Mouse (Mus musculus): Measurements from ENCODE around the gene Wdr26. TPM values are rescaled to one million over a fixed set of nuclear protein-coding genes. Genes with fewer than 3 reads are reported as not detected.

Gene Wdr26
- polyA plus RNA-seq, 1 experiment from 2014 or later: 37.5 TPM

DNA sequence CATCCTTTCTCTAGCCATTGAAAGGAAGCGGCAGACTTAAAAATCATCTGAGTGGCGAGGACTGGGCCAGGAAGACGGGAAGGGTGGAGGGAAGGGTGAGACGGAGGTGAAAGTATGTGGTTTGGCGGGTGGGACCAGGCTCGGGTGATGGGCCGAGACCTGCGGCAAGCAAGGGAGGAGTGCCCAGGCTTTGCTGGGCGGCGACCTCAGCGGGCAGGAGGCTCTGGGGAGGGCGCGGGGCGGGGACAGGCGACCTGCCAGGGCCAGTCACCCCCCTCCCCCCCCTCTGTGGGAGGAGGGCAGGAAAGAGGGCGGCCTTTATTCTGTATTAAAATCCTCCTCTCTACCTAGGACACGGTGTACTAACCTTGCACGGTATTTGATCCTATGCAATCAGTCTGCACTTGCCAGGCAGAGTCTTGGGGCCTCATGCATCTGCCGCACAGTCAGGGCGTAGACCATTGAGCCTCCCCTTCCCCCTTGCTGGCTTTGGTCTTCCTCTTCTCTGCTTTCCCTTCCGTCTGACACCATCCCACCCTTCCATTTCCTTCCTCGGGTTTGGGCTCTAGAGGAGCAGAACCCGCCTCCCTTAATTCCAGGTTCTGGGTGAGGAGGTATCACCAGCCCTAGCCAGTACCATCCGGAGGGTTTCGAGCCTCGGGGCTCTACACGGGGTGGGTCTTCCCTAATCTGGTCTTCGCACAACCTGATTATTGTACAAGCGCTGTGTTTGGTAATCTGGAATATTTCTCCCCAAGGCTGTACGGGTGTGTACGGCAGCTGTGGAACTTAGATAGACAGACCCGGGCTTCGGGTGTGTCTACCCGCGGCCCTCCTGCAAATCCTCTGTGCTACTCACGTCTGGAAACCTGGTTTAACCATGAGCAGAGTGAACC, 45.1 kb upstream of the Wdr26 start:
- H3K27me3 ChIP-seq (ENCODE audit: control insufficient read depth, insufficient read depth, low read length): no peaks in the 10 kb centered on the region

DNA sequence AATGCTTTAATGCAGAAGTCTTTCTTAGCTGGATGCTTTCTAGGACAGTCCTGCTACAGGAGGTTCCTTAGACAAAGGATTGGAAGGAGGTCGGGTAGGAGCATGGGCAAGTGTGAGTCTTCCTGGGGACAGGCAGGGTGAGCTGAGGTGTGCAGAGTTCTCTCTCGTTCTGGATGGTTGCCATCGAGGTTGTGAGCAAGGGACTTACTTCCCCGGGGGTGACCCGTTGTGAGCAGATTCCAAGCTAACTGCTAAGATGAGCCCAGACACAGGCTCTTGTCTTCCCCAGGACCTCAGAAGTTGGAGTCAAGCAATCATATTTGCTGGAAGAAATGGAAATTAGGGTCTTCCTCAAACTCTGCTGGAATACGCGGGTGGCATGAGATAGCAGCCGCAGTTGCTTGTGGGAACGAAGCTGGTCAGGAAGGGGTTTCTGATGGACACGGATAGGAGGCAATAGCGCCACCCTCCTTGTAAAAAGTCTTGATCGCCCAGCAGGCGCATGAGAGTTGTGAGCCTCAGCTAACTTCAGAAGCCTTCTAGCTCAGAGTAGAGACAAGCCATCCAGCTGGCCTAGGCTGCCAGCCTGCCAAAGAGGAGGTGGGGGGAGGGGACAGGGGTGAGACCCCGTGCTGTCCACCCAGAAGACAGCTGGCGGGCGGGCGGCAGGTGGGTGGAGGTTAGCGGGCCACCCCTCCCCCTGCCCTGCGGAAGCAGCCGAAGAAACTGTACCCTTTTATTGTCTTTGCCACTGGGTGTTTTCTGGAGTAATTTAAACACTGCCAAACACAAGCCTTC, 44.3 kb upstream of the Wdr26 start:
- Histone ChIP-seq H3K9ac (ENCODE audit: low read depth, low read length) (peak overlapping the region; percentile 77), H3K4me3 (ENCODE audit: low read depth, low read length) (peak overlapping the region; percentile 53), H3K36me3 (ENCODE audit: control insufficient read depth, insufficient read depth, low read length) (no peaks in the 10 kb centered on the region), H3K27me3 (ENCODE audit: control insufficient read depth, insufficient read depth, low read length) (no peaks in the 10 kb centered on the region), H3K9me3 (replicated peaks; ENCODE audit: control insufficient read depth, low read length) (no peaks in the 10 kb centered on the region), H3K4me1 (ENCODE audit: control insufficient read depth, insufficient read depth, low read length) (peaks cover 35% of the 10 kb centered on the region), H3K4me2 (peak overlapping the region; percentile 93), H3K27ac (ENCODE audit: low read depth, low read length) (peak overlapping the region; percentile 89)
- WGBS (ENCODE audit: insufficient replicate concordance): 4% methylated on average over 20 of the region's 20 CpGs
- no peak for ATAC-seq (replicated peaks; ENCODE audit: insufficient number of reproducible peaks, low FRiP score, low TSS enrichment)

More for the DNA sequence above, 45.1 kb upstream of the Wdr26 start:
- H3K4me3 ChIP-seq (ENCODE audit: low read depth, low read length): peak overlapping the region; percentile 53
- WGBS (ENCODE audit: insufficient replicate concordance): 17% methylated on average over 29 of the region's 36 CpGs
- H3K4me2 ChIP-seq: peak overlapping the region; percentile 93
- peak overlapping the region; percentile 89 for H3K27ac ChIP-seq (ENCODE audit: low read depth, low read length)
- H3K9me3 ChIP-seq (replicated peaks; ENCODE audit: control insufficient read depth, low read length): no peaks in the 10 kb centered on the region
- no peaks in the 10 kb centered on the region for H3K36me3 ChIP-seq (ENCODE audit: control insufficient read depth, insufficient read depth, low read length)
- peak; percentile 92 for ATAC-seq (replicated peaks; ENCODE audit: insufficient number of reproducible peaks, low FRiP score, low TSS enrichment)
- H3K9ac ChIP-seq (ENCODE audit: low read depth, low read length): peak overlapping the region; percentile 77
- H3K4me1 ChIP-seq (ENCODE audit: control insufficient read depth, insufficient read depth, low read length): peaks cover 37% of the 10 kb centered on the region

DNA sequence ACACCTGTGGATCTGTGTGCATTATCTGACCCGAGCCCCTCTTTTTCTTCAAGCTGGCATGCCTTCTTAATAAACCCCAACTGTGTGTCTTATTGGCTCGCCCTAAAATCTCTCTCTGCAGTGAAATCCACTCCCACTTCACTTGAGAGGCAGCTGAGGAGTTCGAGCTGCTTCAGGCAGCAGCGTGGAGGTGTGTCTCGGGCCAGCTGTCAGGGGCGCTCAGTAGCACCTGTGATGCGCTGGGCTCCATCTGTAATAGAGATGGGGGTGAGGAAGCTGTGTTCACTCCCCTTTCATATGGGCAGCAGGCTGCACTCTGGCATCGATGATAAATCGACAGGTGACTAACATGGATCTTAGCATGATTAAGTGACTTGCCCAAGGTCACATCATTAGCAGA, 43.6 kb upstream of the Wdr26 start:
- H3K36me3 ChIP-seq (ENCODE audit: control insufficient read depth, insufficient read depth, low read length): no peaks in the 10 kb centered on the region
- H3K9ac ChIP-seq (ENCODE audit: low read depth, low read length): peak overlapping the region; percentile 77
- no peak for ATAC-seq (replicated peaks; ENCODE audit: insufficient number of reproducible peaks, low FRiP score, low TSS enrichment)
- WGBS (ENCODE audit: insufficient replicate concordance): 55% methylated on average over 9 of the region's 9 CpGs
- peak overlapping the region; percentile 89; the same call in 1 of the 2 replicates for H3K27ac ChIP-seq (ENCODE audit: low read depth, low read length)
- H3K4me2 ChIP-seq: peak overlapping the region; percentile 93
- no peaks in the 10 kb centered on the region for H3K27me3 ChIP-seq (ENCODE audit: control insufficient read depth, insufficient read depth, low read length)
- peak overlapping the region; percentile 53; the same call in 1 of the 2 replicates for H3K4me3 ChIP-seq (ENCODE audit: low read depth, low read length)
- peaks cover 32% of the 10 kb centered on the region for H3K4me1 ChIP-seq (ENCODE audit: control insufficient read depth, insufficient read depth, low read length)
- no peaks in the 10 kb centered on the region for H3K9me3 ChIP-seq (replicated peaks; ENCODE audit: control insufficient read depth, low read length)

DNA sequence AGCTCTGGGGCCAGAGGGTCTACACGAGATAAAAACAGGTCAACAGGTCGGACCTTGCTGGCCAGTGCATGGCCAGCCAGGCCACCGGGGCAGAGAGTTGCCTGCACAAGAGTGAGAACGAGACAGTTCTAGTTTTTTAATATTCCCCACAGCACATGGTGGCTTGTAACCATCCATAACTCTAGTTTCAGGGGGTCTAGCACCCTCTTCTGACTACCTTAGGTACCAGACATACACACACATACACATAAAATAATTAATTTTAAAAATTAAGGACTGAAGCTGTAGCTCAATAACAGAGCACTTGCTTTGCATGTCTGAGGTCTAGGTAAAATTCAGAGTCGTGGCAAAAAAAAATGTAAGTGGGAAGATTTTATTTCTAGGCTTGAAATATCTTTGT, 39.8 kb upstream of the Wdr26 start:
- Histone ChIP-seq H3K4me2 (no peak overlapping the region), H3K4me1 (ENCODE audit: control insufficient read depth, insufficient read depth, low read length) (peaks cover 23% of the 10 kb centered on the region), H3K9me3 (replicated peaks; ENCODE audit: control insufficient read depth, low read length) (no peaks in the 10 kb centered on the region; the same call in 1 of the 2 replicates), H3K4me3 (ENCODE audit: low read depth, low read length) (no peak overlapping the region), H3K36me3 (ENCODE audit: control insufficient read depth, insufficient read depth, low read length) (no peaks in the 10 kb centered on the region), H3K9ac (ENCODE audit: low read depth, low read length) (no peak overlapping the region), H3K27me3 (ENCODE audit: control insufficient read depth, insufficient read depth, low read length) (no peaks in the 10 kb centered on the region), H3K27ac (ENCODE audit: low read depth, low read length) (no peak overlapping the region)
- WGBS (ENCODE audit: insufficient replicate concordance): 71% methylated on average over 5 of the region's 5 CpGs
- no peak for ATAC-seq (replicated peaks; ENCODE audit: insufficient number of reproducible peaks, low FRiP score, low TSS enrichment)

DNA sequence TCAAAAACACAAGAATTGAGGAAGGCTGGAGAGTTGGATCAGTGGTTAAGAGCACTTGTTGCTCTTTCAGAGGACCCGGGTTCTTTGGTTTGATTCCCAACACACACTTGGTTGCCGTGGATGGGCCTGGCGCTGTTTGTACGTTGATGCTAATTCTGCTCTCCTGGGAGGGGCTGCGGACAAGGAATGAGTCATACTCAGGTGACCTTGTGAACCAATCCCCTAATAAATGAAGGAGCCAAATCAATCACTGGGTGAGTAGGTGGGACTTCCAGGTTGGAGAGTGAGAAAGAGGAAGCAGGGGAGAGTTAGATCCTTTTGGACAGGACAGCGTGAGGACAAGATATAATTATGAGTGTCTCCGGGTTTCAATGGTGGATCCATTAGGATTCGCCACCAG, 39.2 kb upstream of the Wdr26 start:
- no peaks in the 10 kb centered on the region for H3K27me3 ChIP-seq (ENCODE audit: control insufficient read depth, insufficient read depth, low read length)

DNA sequence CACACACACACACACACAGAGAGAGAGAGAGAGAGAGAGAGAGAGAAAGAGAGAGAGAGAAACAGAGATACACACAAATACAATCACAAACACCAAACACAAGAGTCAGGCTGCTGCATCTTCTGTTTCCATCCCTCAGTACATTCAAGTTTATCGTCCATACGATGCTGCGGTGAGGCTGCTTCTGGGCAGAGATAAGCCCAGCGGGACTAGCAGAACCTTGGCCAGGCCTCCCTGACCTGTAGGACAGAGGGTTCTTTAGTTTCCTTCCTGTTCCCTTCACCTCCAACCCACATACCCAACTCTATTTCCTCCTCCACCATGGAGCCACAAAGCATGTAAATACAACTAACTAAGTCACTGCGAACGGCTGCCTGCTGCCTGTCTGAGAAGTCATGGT, 37.7 kb upstream of the Wdr26 start:
- Histone ChIP-seq H3K9ac (ENCODE audit: low read depth, low read length) (no peak overlapping the region), H3K36me3 (ENCODE audit: control insufficient read depth, insufficient read depth, low read length) (no peaks in the 10 kb centered on the region), H3K4me1 (ENCODE audit: control insufficient read depth, insufficient read depth, low read length) (peaks cover 24% of the 10 kb centered on the region), H3K4me2 (no peak overlapping the region), H3K27me3 (ENCODE audit: control insufficient read depth, insufficient read depth, low read length) (no peaks in the 10 kb centered on the region), H3K9me3 (replicated peaks; ENCODE audit: control insufficient read depth, low read length) (no peaks in the 10 kb centered on the region; the same call in 1 of the 2 replicates), H3K27ac (ENCODE audit: low read depth, low read length) (no peak overlapping the region), H3K4me3 (ENCODE audit: low read depth, low read length) (no peak overlapping the region)
- ATAC-seq (replicated peaks; ENCODE audit: insufficient number of reproducible peaks, low FRiP score, low TSS enrichment): no peak
- 68% methylated on average over 6 of the region's 6 CpGs for WGBS (ENCODE audit: insufficient replicate concordance)

More for the DNA sequence above, 39.2 kb upstream of the Wdr26 start:
- no peak overlapping the region for H3K9ac ChIP-seq (ENCODE audit: low read depth, low read length)
- H3K4me1 ChIP-seq (ENCODE audit: control insufficient read depth, insufficient read depth, low read length): peaks cover 24% of the 10 kb centered on the region
- H3K36me3 ChIP-seq (ENCODE audit: control insufficient read depth, insufficient read depth, low read length): no peaks in the 10 kb centered on the region
- no peak overlapping the region for H3K4me3 ChIP-seq (ENCODE audit: low read depth, low read length)
- no peak overlapping the region for H3K4me2 ChIP-seq
- no peak for ATAC-seq (replicated peaks; ENCODE audit: insufficient number of reproducible peaks, low FRiP score, low TSS enrichment)
- 93% methylated on average over 8 of the region's 8 CpGs for WGBS (ENCODE audit: insufficient replicate concordance)
- H3K27ac ChIP-seq (ENCODE audit: low read depth, low read length): no peak overlapping the region
- H3K9me3 ChIP-seq (replicated peaks; ENCODE audit: control insufficient read depth, low read length): no peaks in the 10 kb centered on the region; the same call in 1 of the 2 replicates

DNA sequence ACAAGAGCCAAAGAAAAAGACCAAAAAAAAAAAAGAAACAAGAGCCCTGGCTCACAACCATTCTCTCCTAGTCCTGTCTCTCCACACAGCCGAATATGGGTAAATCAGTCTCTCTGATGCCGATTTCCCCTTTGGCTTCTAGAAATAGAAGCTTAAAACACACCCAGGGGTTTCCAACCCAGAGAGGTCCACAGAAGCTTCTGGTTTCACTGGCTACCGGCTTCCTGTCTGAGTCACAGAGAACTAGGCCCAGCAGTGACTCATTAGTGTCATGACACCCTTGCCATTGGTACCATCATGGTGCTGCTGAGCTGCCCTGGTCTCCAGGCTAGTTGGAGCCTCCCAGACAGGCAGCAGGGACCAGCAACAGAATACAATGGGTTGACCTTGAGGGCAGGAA, 35.4 kb upstream of the Wdr26 start:
- Histone ChIP-seq H3K4me3 (ENCODE audit: low read depth, low read length) (no peak overlapping the region), H3K27ac (ENCODE audit: low read depth, low read length) (0 out of 2 replicates have a peak overlapping the region, but pooled peaks have one; percentile 35), H3K27me3 (ENCODE audit: control insufficient read depth, insufficient read depth, low read length) (no peaks in the 10 kb centered on the region), H3K4me2 (no peak overlapping the region; the same call in 1 of the 2 replicates), H3K4me1 (ENCODE audit: control insufficient read depth, insufficient read depth, low read length) (peaks cover 21% of the 10 kb centered on the region), H3K9me3 (replicated peaks; ENCODE audit: control insufficient read depth, low read length) (no peaks in the 10 kb centered on the region; the same call in 1 of the 2 replicates), H3K9ac (ENCODE audit: low read depth, low read length) (no peak overlapping the region), H3K36me3 (ENCODE audit: control insufficient read depth, insufficient read depth, low read length) (no peaks in the 10 kb centered on the region)
- 63% methylated on average over 3 of the region's 3 CpGs for WGBS (ENCODE audit: insufficient replicate concordance)
- ATAC-seq (replicated peaks; ENCODE audit: insufficient number of reproducible peaks, low FRiP score, low TSS enrichment): no peak

DNA sequence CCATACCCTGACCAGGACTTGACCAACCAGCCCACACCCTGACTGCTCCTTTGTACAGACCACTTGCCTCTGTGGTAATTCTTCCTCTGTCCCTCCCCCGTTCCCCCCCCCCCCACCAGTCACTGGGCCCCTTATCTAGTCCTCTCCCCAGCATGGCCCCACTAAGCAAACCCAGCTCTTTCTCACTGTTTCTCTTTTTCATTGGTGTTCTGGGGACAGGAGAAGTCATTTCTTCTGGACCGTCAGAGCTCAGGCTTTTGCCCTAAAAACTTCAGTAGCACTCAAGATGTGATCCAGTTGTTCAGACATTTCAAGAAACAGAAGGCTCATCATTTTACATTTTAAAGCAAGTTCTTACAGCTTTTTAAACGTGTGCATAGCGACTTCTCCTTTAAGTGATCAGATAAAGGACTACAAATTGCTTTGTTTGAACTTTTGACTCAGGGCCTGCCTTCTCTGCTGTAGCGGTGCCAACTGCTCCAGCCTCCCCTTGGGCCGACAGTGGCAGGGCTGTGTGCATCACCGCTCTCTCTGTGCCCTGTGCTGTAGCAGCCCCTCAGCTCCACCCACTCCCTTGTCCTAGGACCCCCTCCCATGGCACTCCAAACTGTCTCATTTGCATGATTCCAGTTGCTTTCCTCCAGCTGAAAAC, 34.8 kb upstream of the Wdr26 start:
- H3K4me2 ChIP-seq: peak overlapping the region; percentile 33
- ATAC-seq (replicated peaks; ENCODE audit: insufficient number of reproducible peaks, low FRiP score, low TSS enrichment): peak; percentile 74
- H3K9ac ChIP-seq (ENCODE audit: low read depth, low read length): 0 out of 2 replicates have a peak overlapping the region, but pooled peaks have one; percentile 52

More for the DNA sequence above, 34.8 kb upstream of the Wdr26 start:
- 31% methylated on average over 7 of the region's 7 CpGs for WGBS (ENCODE audit: insufficient replicate concordance)
- Histone ChIP-seq H3K4me3 (ENCODE audit: low read depth, low read length) (no peak overlapping the region), H3K27ac (ENCODE audit: low read depth, low read length) (peak overlapping the region; percentile 47; the same call in 1 of the 2 replicates), H3K9me3 (replicated peaks; ENCODE audit: control insufficient read depth, low read length) (no peaks in the 10 kb centered on the region; the same call in 1 of the 2 replicates), H3K36me3 (ENCODE audit: control insufficient read depth, insufficient read depth, low read length) (no peaks in the 10 kb centered on the region), H3K4me1 (ENCODE audit: control insufficient read depth, insufficient read depth, low read length) (peaks cover 18% of the 10 kb centered on the region), H3K27me3 (ENCODE audit: control insufficient read depth, insufficient read depth, low read length) (no peaks in the 10 kb centered on the region)

All from heart, embryonic 11.5 days (tissue).